Mouse (Mus musculus) spleen, adult 18-20 months (tissue): ENCODE data around the gene Tnfaip8l2.

ENCODE experiments used
- DNase-seq, 2 experiments: peaks; one replicate each; pipeline ENCODE4 v3.0.0; 2022; ENCODE audit warnings: mixed read lengths in 2 of 2

Tnfaip8l2 gene

DNA sequence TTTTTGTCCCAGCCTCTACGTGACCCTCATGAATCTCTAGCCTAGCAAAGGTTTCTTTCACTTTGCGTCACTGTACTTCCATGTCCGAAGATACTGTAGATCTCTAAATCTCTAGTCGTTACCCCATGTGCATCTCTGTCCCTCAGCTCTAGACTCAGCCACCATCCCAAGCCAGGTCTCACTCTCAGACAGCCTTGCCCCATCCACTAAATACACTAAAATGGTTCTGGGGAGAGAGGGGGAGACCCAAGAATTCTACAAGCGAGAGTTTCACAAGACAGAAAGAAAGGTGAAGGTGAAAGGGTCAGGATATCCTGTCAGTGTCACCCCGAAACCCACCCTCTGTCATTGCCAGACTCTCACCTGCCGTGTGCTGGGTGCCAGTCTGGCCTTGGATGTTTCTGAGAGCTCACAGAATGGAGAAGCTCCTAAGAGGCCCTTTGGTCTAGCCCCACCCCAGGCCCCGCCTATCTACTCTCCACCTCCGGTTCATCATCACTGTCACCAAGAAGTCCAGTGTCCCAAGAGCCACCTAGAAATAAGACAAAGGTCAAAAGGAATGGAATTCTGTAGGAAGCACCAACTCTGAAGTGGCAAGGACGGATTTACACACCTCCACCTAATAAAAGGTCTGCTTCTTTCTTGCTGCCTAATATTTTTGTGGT lies at the start of gene Tnfaip8l2:
Tnfaip8l2 (minus strand) TSS at position 409 of the 665 bp plus-strand sequence.
- DNase-seq, result peak; percentile 69 to 79

GRCm38 (mm10) chr3:95186888-95187287 lies 44.7 kb upstream of the Tnfaip8l2 start:
- DNase-seq, result no peak

DNA sequence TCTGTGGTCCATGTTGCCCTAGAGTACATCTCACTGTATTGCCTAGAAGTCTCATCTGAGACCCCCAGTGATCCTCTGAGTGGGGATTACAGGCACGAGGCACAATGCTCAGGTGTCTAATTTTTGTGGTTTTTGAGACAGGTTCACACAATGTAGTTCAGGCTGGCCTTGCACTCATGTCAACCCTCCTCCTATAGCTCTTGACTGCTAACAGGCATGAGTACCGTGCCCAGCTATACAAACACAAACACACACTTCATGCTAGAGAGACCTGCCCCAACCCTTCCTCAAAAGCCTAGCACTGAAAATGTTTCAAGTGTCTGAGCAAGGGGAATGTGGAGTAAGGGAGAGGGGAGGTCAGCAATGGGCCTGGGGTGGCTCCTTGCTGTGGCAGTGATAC lies 43.9 kb upstream of the Tnfaip8l2 start:
- DNase-seq, result no peak

DNA sequence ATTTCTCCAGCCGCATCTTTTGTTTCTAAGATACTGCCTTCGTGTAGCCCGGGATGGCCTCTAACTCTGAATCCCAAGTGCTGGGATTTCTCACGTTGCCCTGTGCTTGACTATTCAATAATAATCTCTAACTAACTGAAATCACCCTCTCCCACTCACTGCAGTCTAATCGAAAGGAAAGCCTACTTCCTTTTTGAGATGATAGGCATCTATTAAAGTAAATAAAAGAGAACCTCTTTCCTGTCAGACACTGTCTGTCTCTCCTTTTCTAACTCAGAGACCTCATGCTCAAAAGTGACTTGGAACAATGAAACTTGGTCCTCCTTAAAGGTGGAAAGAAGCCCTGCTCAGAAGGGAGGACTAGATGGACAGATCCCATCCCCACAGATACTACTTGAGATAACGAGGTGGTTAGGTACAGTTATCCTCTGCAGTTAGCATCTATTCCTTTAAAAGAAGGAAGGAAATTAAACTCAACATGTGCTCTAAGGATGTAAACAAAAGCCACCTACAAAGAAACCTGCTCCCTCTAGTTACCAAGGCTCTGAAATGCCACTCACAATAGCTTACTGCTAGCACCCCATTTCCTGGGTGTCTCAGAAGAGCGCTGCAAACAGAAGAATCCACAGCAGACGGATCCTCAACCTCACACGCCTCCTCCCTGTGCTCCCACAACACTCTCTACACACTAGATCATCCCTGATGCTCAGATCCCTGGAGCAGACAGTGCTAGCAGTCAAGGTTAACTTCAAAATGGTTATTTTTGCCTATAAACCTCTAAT lies 42.8 kb upstream of the Tnfaip8l2 start:
- DNase-seq, result no peak

- no peak for DNase-seq
Measured at GRCm38 (mm10) chr3:95181841-95182240, 39.7 kb upstream of the Tnfaip8l2 start.

DNA sequence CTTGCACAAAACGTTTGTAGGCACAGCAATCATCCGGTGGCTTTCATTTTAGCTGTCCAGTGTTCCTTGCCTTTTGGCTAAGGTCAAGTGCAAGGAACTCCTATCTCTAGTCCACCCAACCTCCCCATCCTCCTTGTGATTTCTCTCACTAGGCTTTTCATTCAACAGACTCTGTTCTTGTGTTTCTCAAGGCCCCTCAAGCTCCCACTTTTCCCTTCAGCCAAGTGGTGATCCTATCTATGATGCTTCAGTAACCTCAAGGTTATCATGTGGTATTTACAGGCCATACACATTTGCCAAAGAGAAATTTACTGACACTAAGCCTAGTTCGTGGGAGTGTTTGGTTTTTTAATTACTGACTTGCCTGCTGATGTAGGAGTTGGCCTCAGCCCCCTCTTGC lies 37.7 kb upstream of the Tnfaip8l2 start:
- no peak for DNase-seq

- no peak for DNase-seq
Measured at GRCm38 (mm10) chr3:95178948-95179347, 36.8 kb upstream of the Tnfaip8l2 start.

DNA sequence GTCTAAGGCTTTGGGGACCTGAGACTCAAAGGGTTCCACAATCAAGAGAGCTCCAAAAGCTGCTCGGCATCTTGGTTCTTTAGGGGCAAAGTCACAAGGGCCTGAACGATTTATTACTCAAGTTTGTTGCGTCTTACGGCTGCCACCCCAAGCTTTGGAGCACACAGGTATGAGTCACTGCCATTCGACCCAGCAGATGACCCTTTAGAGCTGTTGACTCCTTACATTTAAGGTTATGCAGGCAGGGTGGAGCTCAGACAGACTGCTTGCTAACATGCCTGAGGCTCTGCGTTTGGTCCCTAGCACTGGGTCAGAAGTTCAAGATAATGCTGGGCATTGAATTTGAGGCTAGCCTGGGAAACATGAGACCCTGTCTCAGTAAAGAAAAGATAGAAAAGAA lies 35.4 kb upstream of the Tnfaip8l2 start:
- no peak for DNase-seq

DNA sequence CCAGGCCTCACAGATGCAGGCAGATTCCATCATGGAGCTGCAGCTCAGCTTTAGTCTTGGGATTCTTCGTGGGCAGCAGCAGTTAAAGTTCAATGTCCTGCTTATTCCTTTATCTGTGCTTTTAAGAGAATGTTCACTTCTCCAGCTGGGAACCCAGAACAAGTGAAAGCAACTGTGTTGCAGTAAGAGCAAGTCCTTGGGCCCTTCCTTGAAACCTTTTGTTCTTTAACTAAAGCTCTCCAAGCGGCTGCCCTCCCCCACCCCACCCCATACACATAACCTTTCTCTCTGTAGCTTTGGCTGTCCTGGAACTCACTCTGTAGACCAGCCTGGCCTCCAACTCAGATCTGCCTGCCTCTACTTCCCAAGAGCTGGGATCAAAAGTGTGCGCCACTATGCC lies 34.3 kb upstream of the Tnfaip8l2 start:
- no peak for DNase-seq

DNA sequence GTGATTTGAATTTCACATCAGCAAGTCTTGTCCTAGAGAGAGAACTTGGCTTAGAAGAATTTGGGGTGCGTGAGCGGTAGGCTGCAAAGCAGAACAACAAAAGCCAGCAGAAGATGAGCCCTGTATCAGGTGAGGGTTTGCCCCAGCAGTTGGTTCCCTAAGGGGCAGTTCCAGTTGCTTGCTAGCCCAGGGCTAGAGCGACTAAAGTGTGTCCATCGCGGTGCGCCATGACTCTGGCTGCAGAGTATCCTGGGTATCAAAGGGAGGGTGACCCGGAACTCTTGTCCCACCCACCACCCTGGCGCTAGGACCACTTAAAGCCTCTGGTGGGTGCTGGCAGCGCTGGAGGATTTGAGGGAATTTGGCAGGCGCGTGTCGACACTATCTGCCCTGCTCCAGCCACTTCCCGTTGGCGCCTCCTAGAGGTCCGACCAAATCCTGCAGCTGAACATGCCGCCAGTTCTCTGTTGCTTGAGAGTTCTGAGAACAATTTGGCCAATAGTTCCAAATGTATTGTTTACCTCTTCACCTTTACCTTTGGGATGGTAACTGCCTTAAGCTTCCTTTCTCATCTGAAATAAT lies 31.9 kb upstream of the Tnfaip8l2 start:
- peak; percentile 68 to 87 for DNase-seq

DNA sequence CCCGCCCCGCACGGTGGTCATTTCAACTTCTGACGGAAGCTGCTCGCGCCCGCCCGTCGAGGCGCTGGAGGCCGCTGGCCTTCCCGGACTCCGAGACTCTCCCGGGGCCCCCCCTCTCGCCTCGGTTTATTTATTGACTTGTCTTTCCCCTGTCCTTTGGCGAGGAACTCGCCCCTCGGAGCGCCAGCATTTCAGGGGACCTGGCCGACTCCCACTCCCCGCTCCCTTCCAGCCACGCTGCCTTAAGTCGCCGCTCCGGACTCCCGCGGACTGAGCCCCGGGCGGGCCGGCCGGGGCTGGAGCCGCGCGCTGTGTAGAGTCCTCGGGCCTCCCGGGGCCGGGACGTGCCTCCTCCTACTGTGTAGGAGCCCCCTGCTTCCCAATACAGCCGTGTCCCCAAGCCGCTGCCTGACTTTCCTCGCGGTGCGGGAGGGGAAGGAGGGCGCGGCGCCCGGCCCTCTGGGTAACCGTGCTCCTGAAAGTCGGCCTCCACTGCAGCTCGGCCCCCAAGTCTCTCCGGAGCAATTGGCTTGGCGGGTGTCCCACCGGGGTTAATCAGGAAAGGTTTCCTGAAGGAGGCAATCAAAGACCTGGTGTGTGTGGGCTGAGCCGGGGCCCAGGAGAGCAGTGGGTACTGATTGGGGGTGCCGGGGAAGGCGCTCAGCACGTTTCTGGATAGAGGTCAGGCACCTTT lies 31.2 kb upstream of the Tnfaip8l2 start:
- peak in 1 of 2 experiments; percentile 15 for DNase-seq

DNA sequence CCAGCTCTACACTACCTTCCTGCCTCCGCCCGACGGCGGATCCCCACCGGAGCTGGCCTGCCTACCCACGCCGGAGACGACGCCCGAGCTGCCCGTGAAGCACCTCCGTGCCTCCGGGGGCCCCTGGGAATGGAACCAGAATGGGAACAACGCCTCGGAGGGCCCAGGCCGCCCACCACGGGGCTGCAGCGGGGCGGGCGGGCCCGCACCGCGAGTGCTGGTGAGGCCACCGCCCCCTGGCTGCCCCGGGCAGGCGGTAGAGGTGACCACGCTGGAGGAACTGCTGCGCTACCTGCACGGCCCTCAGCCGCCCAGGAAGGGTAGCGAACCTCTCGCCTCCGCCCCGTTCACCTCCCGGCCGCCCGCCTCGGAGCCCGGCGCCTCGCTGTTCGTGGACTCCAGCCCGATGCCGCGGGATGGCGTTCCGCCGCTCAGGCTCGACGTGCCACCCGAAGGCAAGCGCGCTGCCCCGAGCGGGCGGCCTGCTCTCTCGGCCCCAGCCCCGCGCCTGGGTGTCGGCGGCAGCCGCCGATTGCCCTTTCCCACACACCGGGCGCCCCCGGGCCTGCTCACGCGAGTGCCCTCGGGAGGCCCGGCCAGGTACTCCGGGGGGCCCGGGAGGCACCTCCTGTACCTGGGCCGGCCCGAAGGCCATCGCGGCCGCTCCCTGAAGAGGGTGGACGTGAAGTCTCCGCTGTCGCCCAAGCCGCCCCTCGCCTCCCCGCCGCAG lies 30.5 kb upstream of the Tnfaip8l2 start:
- DNase-seq, result no peak

DNA sequence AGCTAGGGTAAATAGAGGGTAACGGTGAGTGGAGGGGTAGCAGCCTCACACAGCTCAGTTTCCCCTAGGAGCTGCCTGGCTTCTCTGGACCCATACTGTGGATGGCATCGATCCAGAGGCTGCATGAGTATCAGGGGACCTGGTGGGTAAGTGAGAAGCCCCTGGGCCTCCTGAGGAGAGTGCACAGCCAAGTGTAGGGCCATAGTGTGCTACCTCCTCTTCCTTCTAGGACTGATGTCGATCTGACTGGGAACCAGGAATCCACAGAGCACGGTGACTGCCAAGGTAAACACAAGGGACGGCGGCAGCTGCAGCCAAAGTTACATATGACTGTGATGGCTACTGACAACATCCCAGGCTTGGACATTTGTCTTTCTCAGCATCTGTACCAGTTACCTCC lies 28.9 kb upstream of the Tnfaip8l2 start:
- DNase-seq, result no peak

GRCm38 (mm10) chr3:95169996-95170395 lies 27.8 kb upstream of the Tnfaip8l2 start:
- no peak for DNase-seq

DNA sequence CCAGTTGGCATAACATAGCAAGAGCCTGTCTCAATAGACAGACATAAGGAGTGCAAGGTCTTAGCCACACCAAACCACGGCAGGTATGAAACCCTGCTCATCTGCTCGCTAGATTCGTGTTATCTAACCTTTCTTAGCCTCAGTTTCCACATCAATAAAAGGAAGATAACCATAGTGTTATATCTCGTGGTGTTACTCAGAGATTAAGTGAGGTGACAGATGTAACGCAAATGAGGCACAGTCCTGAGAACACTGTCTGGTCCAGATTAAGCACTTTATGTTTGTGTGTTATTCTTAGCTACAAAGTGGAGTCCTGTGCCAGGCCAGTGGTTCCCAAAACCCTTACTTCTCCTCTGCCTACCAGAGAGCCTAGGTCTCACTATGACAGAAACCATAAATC lies 22.7 kb upstream of the Tnfaip8l2 start:
- DNase-seq, result no peak

GRCm38 (mm10) chr3:95164256-95164550 lies 22.0 kb upstream of the Tnfaip8l2 start:
- no peak for DNase-seq

DNA sequence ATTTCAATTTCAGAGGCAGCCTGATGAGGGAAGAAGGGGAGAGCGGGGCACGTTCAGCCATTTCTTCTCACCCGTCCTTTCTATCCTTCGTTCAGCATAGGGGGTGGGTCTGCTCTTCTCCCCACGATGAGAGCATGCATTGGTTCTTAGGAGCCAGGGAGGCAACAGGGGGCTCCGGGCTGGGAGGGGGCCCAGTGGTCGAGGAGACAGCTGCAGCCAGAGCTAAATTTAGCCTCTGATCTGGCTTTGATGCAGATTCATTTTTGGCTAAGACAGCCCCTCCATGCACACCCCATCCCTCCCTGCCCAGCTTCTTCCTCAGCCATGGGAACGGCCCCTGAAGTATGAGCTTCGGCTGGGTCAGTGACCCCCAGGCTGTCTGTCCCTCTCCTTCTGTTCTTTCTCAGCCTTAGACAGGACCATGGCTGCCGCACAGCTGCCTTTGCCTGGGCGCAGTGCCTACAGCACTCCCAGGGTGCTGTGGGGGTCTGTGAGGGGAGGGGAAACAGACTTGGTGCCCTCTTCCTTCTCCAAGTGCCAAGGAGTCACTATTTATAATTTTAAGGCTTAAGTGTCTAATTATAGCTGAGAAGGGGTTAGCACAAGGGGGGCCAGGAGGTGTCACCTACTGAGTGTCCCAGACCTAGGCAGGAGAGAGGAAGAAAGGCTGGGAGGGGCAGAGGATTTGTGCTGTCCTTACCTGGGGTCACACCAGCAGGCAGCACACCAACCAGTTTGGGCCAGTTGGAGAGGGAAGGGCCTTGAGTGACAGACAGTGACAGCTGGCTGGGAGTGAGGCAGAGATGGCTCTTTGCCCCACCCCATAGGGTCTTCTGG lies 21.5 kb upstream of the Tnfaip8l2 start:
- no peak for DNase-seq

- DNase-seq, result no peak
Measured at GRCm38 (mm10) chr3:95162345-95162628, 20.1 kb upstream of the Tnfaip8l2 start.

DNA sequence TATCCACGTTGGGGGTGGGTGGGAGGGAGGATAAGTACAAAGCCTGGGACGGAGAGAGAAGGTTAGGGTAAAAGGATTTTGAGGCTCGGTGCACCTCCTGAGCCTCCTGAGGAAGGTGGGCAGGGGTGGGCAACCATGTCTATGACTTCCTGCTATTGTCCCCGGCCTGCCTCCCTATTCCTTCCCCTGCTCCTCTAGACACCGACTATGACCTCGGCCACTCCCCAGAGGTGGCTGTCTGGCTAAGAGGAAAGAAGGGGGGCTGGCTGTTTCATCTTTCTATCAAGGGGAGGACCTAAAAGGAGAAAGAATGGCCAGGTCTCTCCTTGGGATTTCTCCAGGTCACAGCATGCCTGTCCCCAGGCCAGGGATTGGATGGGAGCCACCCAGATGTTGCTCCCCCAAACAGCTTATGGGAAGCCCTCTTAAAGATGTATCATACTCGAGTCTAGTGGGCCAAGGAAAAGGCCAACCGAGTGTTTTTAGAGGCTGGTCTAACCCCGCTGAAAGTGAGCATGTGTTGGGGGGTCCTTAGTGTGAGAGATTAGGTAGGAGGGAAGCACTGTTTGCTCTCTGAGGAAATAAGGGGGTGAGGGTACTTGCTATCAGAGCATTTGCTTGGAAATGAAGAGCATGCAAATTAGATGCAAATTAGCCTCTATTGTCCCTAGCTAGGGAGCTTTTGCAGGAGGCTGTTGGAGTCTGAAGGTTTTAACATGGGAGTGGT lies 19.6 kb upstream of the Tnfaip8l2 start:
- DNase-seq, result no peak

- peak in 1 of 2 experiments; percentile 12 for DNase-seq
Measured at GRCm38 (mm10) chr3:95161041-95161551, 18.9 kb upstream of the Tnfaip8l2 start.
